Mouse (Mus musculus): ENCODE measurements around the gene Diaph3. TPM values are rescaled to one million over a fixed set of nuclear protein-coding genes. Genes with fewer than 3 reads are reported as not detected.
"Not testable (repeated sequence)": the region's sequence is repeated elsewhere in the genome, so short reads cannot be mapped to it uniquely, and the experiment has no call there.

The Diaph3 gene
- polyA plus RNA-seq, 1 experiment from 2014 or later: 11.5 TPM

GRCm38 (mm10) chr14:86749425-86749824 lies 391.6 kb downstream of the Diaph3 start:
- no peak overlapping the region for H3K4me2 ChIP-seq
- ATAC-seq (ENCODE audit: insufficient number of reproducible peaks, low FRiP score, low TSS enrichment, low read depth): no peak
- H3K27me3 ChIP-seq: no peaks in the 10 kb centered on the region
- H3K4me3 ChIP-seq: no peak overlapping the region
- no peaks in the 10 kb centered on the region for H3K9me3 ChIP-seq
- 77% methylated on average over 4 of the region's 4 CpGs for WGBS
- H3K4me1 ChIP-seq: 0 out of 2 replicates have a peak, but pooled peaks cover 4% of the 10 kb centered on the region
- H3K36me3 ChIP-seq: no peaks in the 10 kb centered on the region
- no peak overlapping the region for H3K27ac ChIP-seq
- no peak overlapping the region for H3K9ac ChIP-seq

GRCm38 (mm10) chr14:86748876-86749275 lies 392.2 kb downstream of the Diaph3 start:
- H3K9me3 ChIP-seq: no peaks in the 10 kb centered on the region
- no peak overlapping the region for H3K27ac ChIP-seq
- ATAC-seq (ENCODE audit: insufficient number of reproducible peaks, low FRiP score, low TSS enrichment, low read depth): no peak
- WGBS: 25% methylated on average over 7 of the region's 7 CpGs
- H3K36me3 ChIP-seq: no peaks in the 10 kb centered on the region
- 0 out of 2 replicates have a peak, but pooled peaks cover 4% of the 10 kb centered on the region for H3K4me1 ChIP-seq
- no peak overlapping the region for H3K4me3 ChIP-seq
- no peaks in the 10 kb centered on the region for H3K27me3 ChIP-seq
- no peak overlapping the region for H3K4me2 ChIP-seq
- no peak overlapping the region for H3K9ac ChIP-seq

GRCm38 (mm10) chr14:86744523-86744922 lies 396.5 kb downstream of the Diaph3 start:
- H3K4me3 ChIP-seq: no peak overlapping the region
- ATAC-seq (ENCODE audit: insufficient number of reproducible peaks, low FRiP score, low TSS enrichment, low read depth): no peak
- H3K4me2 ChIP-seq: no peak overlapping the region
- H3K36me3 ChIP-seq: no peaks in the 10 kb centered on the region
- 0 out of 2 replicates have a peak, but pooled peaks cover 4% of the 10 kb centered on the region for H3K4me1 ChIP-seq
- H3K9me3 ChIP-seq: no peaks in the 10 kb centered on the region
- H3K27me3 ChIP-seq: no peaks in the 10 kb centered on the region
- no peak overlapping the region for H3K27ac ChIP-seq
- WGBS: 87% methylated on average over 6 of the region's 6 CpGs
- no peak overlapping the region for H3K9ac ChIP-seq

GRCm38 (mm10) chr14:86741855-86742531 lies 399.0 kb downstream of the Diaph3 start:
- no peak for ATAC-seq (ENCODE audit: insufficient number of reproducible peaks, low FRiP score, low TSS enrichment, low read depth)
- Histone ChIP-seq H3K4me1 (no peaks in the 10 kb centered on the region), H3K4me2 (no peak overlapping the region), H3K27me3 (no peaks in the 10 kb centered on the region), H3K27ac (no peak overlapping the region), H3K9me3 (no peaks in the 10 kb centered on the region), H3K36me3 (no peaks in the 10 kb centered on the region), H3K9ac (no peak overlapping the region), H3K4me3 (no peak overlapping the region)
- 89% methylated on average over 7 of the region's 7 CpGs for WGBS

GRCm38 (mm10) chr14:86738916-86739315 lies 402.1 kb downstream of the Diaph3 start:
- ATAC-seq (ENCODE audit: insufficient number of reproducible peaks, low FRiP score, low TSS enrichment, low read depth): no peak
- WGBS: 71% methylated on average over 5 of the region's 5 CpGs
- Histone ChIP-seq H3K4me2 (no peak overlapping the region), H3K9me3 (no peaks in the 10 kb centered on the region), H3K9ac (no peak overlapping the region), H3K36me3 (no peaks in the 10 kb centered on the region), H3K4me3 (no peak overlapping the region), H3K27me3 (no peaks in the 10 kb centered on the region), H3K4me1 (no peaks in the 10 kb centered on the region), H3K27ac (no peak overlapping the region)

- Histone ChIP-seq H3K4me3 (no peak overlapping the region), H3K27ac (no peak overlapping the region), H3K9me3 (no peaks in the 10 kb centered on the region), H3K27me3 (no peaks in the 10 kb centered on the region), H3K9ac (no peak overlapping the region), H3K4me1 (no peaks in the 10 kb centered on the region), H3K36me3 (no peaks in the 10 kb centered on the region), H3K4me2 (no peak overlapping the region)
- no peak for ATAC-seq (ENCODE audit: insufficient number of reproducible peaks, low FRiP score, low TSS enrichment, low read depth)
- 87% methylated on average over 1 of the region's 1 CpGs for WGBS
Measured at GRCm38 (mm10) chr14:86736646-86737045, 404.4 kb downstream of the Diaph3 start.

GRCm38 (mm10) chr14:86731300-86731699 lies 409.7 kb downstream of the Diaph3 start:
- Histone ChIP-seq H3K27me3 (no peaks in the 10 kb centered on the region), H3K9me3 (no peaks in the 10 kb centered on the region), H3K27ac (no peak overlapping the region), H3K4me2 (no peak overlapping the region), H3K4me3 (no peak overlapping the region), H3K4me1 (no peaks in the 10 kb centered on the region), H3K36me3 (no peaks in the 10 kb centered on the region), H3K9ac (no peak overlapping the region)
- no peak for ATAC-seq (ENCODE audit: insufficient number of reproducible peaks, low FRiP score, low TSS enrichment, low read depth)
- WGBS: 43% methylated on average over 1 of the region's 1 CpGs

GRCm38 (mm10) chr14:86729617-86730098 lies 411.4 kb downstream of the Diaph3 start:
- Histone ChIP-seq H3K4me3 (no peak overlapping the region), H3K4me2 (no peak overlapping the region), H3K27me3 (no peaks in the 10 kb centered on the region), H3K27ac (no peak overlapping the region), H3K9me3 (no peaks in the 10 kb centered on the region), H3K9ac (no peak overlapping the region), H3K4me1 (no peaks in the 10 kb centered on the region), H3K36me3 (no peaks in the 10 kb centered on the region)
- ATAC-seq (ENCODE audit: insufficient number of reproducible peaks, low FRiP score, low TSS enrichment, low read depth): no peak
- WGBS: 65% methylated on average over 4 of the region's 4 CpGs

GRCm38 (mm10) chr14:86727538-86728045 lies 413.4 kb downstream of the Diaph3 start:
- no peaks in the 10 kb centered on the region for H3K4me1 ChIP-seq
- no peak overlapping the region for H3K9ac ChIP-seq
- no peaks in the 10 kb centered on the region for H3K27me3 ChIP-seq
- H3K4me2 ChIP-seq: no peak overlapping the region
- H3K9me3 ChIP-seq: no peaks in the 10 kb centered on the region
- H3K4me3 ChIP-seq: no peak overlapping the region
- no peak overlapping the region for H3K27ac ChIP-seq
- no peak for ATAC-seq (ENCODE audit: insufficient number of reproducible peaks, low FRiP score, low TSS enrichment, low read depth)
- 89% methylated on average over 5 of the region's 5 CpGs for WGBS
- H3K36me3 ChIP-seq: no peaks in the 10 kb centered on the region

- 94% methylated on average over 6 of the region's 6 CpGs for WGBS
- no peak for ATAC-seq (ENCODE audit: insufficient number of reproducible peaks, low FRiP score, low TSS enrichment, low read depth)
- Histone ChIP-seq H3K4me2 (no peak overlapping the region), H3K4me1 (no peaks in the 10 kb centered on the region), H3K27me3 (no peaks in the 10 kb centered on the region), H3K27ac (no peak overlapping the region), H3K4me3 (no peak overlapping the region), H3K9ac (no peak overlapping the region), H3K36me3 (no peaks in the 10 kb centered on the region), H3K9me3 (no peaks in the 10 kb centered on the region)
Measured at GRCm38 (mm10) chr14:86721768-86722167, 419.3 kb downstream of the Diaph3 start.

GRCm38 (mm10) chr14:86721082-86721481 lies 420.0 kb downstream of the Diaph3 start:
- Histone ChIP-seq H3K4me1 (no peaks in the 10 kb centered on the region), H3K4me2 (no peak overlapping the region), H3K4me3 (no peak overlapping the region), H3K36me3 (no peaks in the 10 kb centered on the region), H3K9me3 (no peaks in the 10 kb centered on the region), H3K27ac (no peak overlapping the region), H3K27me3 (no peaks in the 10 kb centered on the region), H3K9ac (no peak overlapping the region)
- 82% methylated on average over 3 of the region's 3 CpGs for WGBS
- ATAC-seq (ENCODE audit: insufficient number of reproducible peaks, low FRiP score, low TSS enrichment, low read depth): no peak

GRCm38 (mm10) chr14:86720408-86720807 lies 420.6 kb downstream of the Diaph3 start:
- H3K9me3 ChIP-seq; ATAC-seq (ENCODE audit: insufficient number of reproducible peaks, low FRiP score, low TSS enrichment, low read depth); H3K9ac ChIP-seq; H3K4me3 ChIP-seq; H3K4me2 ChIP-seq; H3K36me3 ChIP-seq; H3K27ac ChIP-seq; H3K4me1 ChIP-seq; H3K27me3 ChIP-seq: not testable (repeated sequence)

All from limb, embryonic 15.5 days (tissue).